Mouse (Mus musculus) liver, embryonic 12.5 days (tissue): ENCODE measurements at regions not wholly inside any gene's neighbourhood (a gene's known extent, or its start where the extent isn't known, plus 50 kb on each side); places are given as distances from the start of the nearest gene placed in this dataset.

Experiments used
- ATAC-seq: fragments of 200-750 bp; cut with Nextera tagmentation; 2 replicates; pipeline ENCODE4 v1.8.0; 2017; ENCODE audit warnings: moderate number of reproducible peaks, mild to moderate bottlenecking, moderate library complexity
- H3K27ac ChIP-seq: fragments of 300-500 bp; sonication (generic); 2 replicates; pipeline ENCODE4 v1.5.1; 2016; ENCODE audit warnings: mild to moderate bottlenecking
- H3K27me3 ChIP-seq: fragments of 300-500 bp; sonication (generic); replicated peaks from 2 replicates; pipeline ENCODE4 v1.6.1; 2016; ENCODE audit warnings: mild to moderate bottlenecking, moderate library complexity
- H3K36me3 ChIP-seq: fragments of 300-500 bp; sonication (generic); 2 replicates; pipeline ENCODE4 v1.6.1; 2016; ENCODE audit warnings: mild to moderate bottlenecking, moderate library complexity
- H3K4me1 ChIP-seq: fragments of 300-500 bp; sonication (generic); 2 replicates; pipeline ENCODE4 v1.6.1; 2016
- H3K4me2 ChIP-seq: fragments of 300-500 bp; sonication (generic); 2 replicates; pipeline ENCODE4 v1.6.1; 2016; ENCODE audit warnings: mild to moderate bottlenecking, moderate library complexity
- H3K4me3 ChIP-seq: fragments of 300-500 bp; sonication (generic); 2 replicates; pipeline ENCODE4 v1.5.1; 2016; ENCODE audit warnings: mild to moderate bottlenecking, moderate library complexity
- H3K9ac ChIP-seq: fragments of 300-500 bp; sonication (generic); 2 replicates; pipeline ENCODE4 v1.6.1; 2016; ENCODE audit warnings: mild to moderate bottlenecking, moderate library complexity
- H3K9me3 ChIP-seq: fragments of 300-500 bp; sonication (generic); replicated peaks from 2 replicates; pipeline ENCODE4 v1.6.1; 2016; ENCODE audit warnings: mild to moderate bottlenecking, moderate library complexity
- WGBS: fragments of 180-500 bp; shearing (Covaris S2); methylation state at CpG from one replicate; pipeline ENCODE4 v1.1.7; 2016; ENCODE audit not compliant: insufficient replicate concordance; 5-methylcytosine and 5-hydroxymethylcytosine counted together

DNA sequence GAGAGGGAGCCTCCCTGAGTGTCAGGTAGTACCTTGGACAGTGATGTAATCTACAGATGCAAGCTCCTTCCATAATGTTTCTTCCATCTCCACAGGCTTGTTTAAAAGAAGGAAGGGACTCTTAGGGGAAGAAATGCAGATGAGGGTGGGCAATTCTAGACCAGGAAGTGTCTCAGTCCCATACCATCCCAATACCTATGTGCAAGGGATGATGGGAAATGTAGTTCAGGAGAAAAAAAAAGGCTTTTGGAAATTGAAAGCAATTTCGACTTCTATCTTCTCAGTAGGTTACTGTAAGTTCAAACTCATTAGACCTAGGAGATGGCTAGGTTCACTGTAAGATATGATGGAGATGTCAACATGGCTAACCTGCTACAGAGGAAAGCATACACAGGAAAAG is 68.3 kb downstream of the Cd83 start:
- Histone ChIP-seq H3K27ac (no peak overlapping the region), H3K4me3 (no peak overlapping the region), H3K9me3 (no peaks in the 10 kb centered on the region), H3K4me2 (no peak overlapping the region), H3K27me3 (0 out of 2 replicates have a peak, but pooled peaks cover 10% of the 10 kb centered on the region), H3K36me3 (no peaks in the 10 kb centered on the region), H3K4me1 (no peaks in the 10 kb centered on the region), H3K9ac (no peak overlapping the region)
- WGBS, result 38% methylated on average over 1 of the region's 1 CpGs
- no peak for ATAC-seq

DNA sequence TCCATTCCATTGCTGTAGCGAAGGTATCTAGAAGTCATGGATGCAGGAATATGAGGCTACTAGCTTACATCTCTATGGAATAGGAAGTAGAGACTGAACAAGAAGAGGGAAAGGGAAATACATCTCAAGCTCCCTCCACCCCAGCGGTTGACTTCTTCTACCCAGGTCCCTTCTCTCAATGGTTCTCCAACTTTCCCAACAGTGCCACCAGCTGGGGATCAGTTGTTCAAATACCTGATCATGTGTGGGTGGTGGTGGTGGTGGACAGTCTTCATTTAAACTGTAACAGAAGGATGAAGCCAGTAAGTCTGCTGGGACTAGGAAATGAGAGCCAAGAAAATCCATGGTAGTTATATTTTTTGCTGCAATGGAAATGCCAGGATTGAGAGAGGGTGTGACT is 70.4 kb downstream of the Cd83 start:
- no peak overlapping the region for H3K4me2 ChIP-seq
- H3K27ac ChIP-seq, result no peak overlapping the region
- no peaks in the 10 kb centered on the region for H3K9me3 ChIP-seq
- H3K9ac ChIP-seq, result no peak overlapping the region
- H3K4me1 ChIP-seq, result no peaks in the 10 kb centered on the region
- no peaks in the 10 kb centered on the region for H3K27me3 ChIP-seq
- no peaks in the 10 kb centered on the region for H3K36me3 ChIP-seq
- 69% methylated on average over 2 of the region's 2 CpGs for WGBS
- no peak overlapping the region for H3K4me3 ChIP-seq
- no peak for ATAC-seq

DNA sequence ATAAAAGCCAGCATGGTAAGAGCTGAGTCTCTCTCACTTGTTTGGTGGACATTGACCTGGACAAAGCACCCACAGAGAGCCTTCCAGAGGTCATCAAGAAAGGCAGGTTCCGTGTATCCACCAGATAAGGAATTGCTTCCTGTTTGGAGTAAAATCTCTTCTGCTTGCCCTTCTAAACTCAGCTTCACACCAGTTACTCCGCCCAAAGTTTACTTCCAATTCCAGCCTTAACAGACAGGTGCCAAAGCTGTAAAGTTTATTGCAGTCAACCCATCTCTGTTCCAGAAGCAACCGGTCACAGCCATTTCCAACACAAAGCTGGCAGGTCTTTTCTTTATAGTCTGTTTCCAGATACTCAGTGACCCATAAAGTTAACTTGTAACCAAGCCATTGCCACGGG is 76.4 kb downstream of the Cd83 start:
- 34% methylated on average over 4 of the region's 4 CpGs for WGBS
- H3K4me2 ChIP-seq, result no peak overlapping the region
- no peak overlapping the region for H3K9ac ChIP-seq

DNA sequence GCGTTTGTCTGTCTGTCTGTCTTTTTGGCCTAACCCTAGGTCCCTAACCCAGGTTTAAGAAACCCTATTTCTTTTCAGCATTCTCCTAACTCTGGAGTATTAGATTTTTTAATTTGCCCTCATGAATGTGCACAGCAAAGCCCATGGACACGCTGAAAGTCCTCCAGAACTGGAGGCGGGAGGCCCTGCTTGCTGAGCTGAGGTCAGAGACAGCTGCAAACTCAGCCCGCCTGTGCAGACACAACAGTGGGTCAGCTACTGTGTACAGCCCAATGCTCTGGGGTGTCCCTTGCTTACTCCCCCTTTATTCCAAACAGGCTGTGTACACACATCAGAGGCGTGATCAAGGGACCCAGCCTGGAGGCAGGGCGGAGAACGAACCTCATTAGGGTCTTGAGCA is 76.8 kb downstream of the Cd83 start:
- Histone ChIP-seq H3K9me3 (no peaks in the 10 kb centered on the region), H3K36me3 (no peaks in the 10 kb centered on the region), H3K4me2 (no peak overlapping the region), H3K27me3 (peaks cover 7% of the 10 kb centered on the region; the same call in 1 of the 2 replicates), H3K4me1 (peaks cover 20% of the 10 kb centered on the region), H3K9ac (no peak overlapping the region), H3K4me3 (no peak overlapping the region), H3K27ac (no peak overlapping the region)
- ATAC-seq, result no peak
- 66% methylated on average over 7 of the region's 7 CpGs for WGBS

More for the DNA sequence above, 76.4 kb downstream of the Cd83 start:
- Histone ChIP-seq H3K27me3 (peaks cover 7% of the 10 kb centered on the region; the same call in 1 of the 2 replicates), H3K27ac (no peak overlapping the region), H3K4me1 (peaks cover 20% of the 10 kb centered on the region), H3K9me3 (no peaks in the 10 kb centered on the region), H3K36me3 (no peaks in the 10 kb centered on the region), H3K4me3 (no peak overlapping the region)
- ATAC-seq, result no peak

DNA sequence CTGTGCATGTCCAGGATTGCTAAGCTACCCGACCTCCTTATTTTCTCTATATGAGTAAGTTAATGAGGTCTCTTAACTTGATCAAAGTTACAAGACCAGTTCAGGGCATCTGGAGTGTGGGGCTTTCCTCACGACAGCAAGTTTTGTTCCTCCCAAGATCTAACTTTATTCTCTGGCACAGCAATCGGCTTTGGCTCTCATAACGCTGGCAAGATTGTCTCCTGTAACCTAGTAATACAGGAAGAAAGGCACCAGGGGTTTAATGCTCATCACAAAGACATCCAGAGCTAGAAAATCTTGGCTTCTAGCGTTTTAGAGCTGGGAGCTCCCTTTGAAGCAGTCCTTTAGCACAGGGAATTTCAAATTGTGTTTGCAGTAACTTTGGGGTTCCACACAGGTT is 77.5 kb downstream of the Cd83 start:
- Histone ChIP-seq H3K4me3 (no peak overlapping the region), H3K36me3 (no peaks in the 10 kb centered on the region), H3K27ac (no peak overlapping the region), H3K9ac (no peak overlapping the region), H3K9me3 (no peaks in the 10 kb centered on the region), H3K27me3 (peaks cover 7% of the 10 kb centered on the region; the same call in 1 of the 2 replicates), H3K4me2 (no peak overlapping the region), H3K4me1 (peaks cover 20% of the 10 kb centered on the region)
- ATAC-seq, result no peak
- 65% methylated on average over 5 of the region's 5 CpGs for WGBS

DNA sequence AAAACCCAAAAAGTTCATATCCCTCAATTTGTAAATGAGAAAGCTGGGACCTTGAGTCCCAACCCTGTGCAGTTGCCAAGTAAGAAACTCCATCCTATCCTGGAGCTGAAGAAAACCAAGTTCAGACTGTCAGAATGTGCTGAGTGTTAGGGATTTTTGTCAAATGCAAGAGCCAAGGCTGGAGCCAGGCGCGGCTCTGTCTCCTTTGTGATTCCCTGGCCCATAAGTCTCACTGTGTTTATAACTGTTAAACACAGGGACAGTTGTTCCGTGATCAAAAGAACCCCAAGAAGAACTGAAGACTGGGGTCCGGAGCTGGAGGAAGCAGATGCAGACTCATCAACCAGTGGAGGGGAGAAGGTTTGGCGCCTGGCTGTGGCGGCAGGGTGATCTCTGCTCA is 78.0 kb downstream of the Cd83 start:
- H3K36me3 ChIP-seq, result no peaks in the 10 kb centered on the region
- no peak for ATAC-seq
- WGBS, result 66% methylated on average over 6 of the region's 6 CpGs
- no peaks in the 10 kb centered on the region for H3K9me3 ChIP-seq
- H3K4me1 ChIP-seq, result peaks cover 20% of the 10 kb centered on the region
- H3K27ac ChIP-seq, result no peak overlapping the region
- H3K27me3 ChIP-seq, result peaks cover 7% of the 10 kb centered on the region; the same call in 1 of the 2 replicates
- H3K4me2 ChIP-seq, result no peak overlapping the region
- no peak overlapping the region for H3K4me3 ChIP-seq
- H3K9ac ChIP-seq, result no peak overlapping the region

DNA sequence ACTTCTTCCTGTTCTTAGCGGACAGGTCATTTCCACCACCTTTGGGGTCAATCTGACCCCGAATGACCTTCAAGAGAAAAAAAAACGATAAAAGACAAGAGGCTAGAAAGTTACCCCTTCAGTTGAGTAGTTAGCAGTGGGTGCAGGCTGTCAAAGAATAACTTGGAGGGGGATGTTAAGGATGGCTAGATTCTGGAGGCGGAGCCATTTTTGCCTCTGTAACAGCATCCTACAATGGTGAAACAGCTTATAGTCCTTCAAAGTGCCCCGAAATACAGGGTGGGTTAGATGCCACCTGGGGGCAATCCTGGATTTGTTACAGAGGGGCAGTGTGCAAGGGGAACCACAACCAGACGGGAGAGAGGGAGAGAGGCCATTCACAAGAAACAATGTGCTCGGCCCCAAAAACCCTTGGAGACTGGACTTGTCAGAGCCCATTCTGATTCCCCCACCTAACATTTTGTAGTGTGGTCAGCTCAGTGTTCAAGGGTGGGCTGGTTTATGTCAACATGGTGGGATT is 79.1 kb downstream of the Cd83 start:
- H3K27ac ChIP-seq, result no peak overlapping the region
- peak overlapping the region; percentile 69 for H3K4me2 ChIP-seq
- ATAC-seq, result no peak

DNA sequence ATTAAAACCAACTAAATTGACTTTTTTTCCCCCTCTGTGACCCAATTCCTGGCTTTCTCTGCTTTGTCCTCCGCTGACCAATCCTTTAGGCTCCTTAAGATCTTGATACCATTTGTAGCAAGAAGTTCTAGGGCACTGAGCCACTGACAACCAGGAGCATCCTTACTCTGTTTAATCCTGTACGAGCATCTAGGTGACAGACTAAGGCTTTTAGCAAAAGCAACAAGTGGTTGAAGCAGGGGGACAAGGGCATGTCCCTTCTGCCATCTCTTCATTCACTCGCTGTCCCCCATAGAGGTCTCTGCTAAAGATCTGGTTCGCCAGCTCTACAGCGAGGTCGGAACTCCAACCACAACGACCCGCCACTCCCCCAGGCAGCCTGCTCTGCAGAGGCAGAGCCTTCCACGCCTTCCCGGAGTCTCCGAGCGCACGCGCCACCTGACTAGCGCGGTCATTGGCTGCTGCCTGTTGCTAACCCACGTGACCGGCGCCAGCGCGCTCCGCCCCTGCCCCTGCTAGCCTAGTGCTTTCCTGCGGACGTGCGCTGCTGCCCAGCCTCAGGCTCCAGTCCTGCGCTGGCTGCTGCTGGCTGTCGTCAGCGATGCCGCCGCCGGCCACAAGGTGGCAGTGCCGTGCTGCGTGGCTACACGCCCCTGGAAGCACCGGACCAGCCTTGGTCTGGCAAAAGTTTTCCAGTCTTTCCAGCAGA is 79.7 kb downstream of the Cd83 start:
- H3K9me3 ChIP-seq, result no peaks in the 10 kb centered on the region
- peak overlapping the region; percentile 36 for H3K4me3 ChIP-seq
- peaks cover 20% of the 10 kb centered on the region for H3K4me1 ChIP-seq
- no peak overlapping the region for H3K9ac ChIP-seq
- 1% methylated on average over 35 of the region's 35 CpGs for WGBS
- no peak overlapping the region for H3K27ac ChIP-seq
- peaks cover 7% of the 10 kb centered on the region; the same call in 1 of the 2 replicates for H3K27me3 ChIP-seq
- ATAC-seq, result peak; percentile 98
- H3K36me3 ChIP-seq, result no peaks in the 10 kb centered on the region
- H3K4me2 ChIP-seq, result peak overlapping the region; percentile 69

More for the DNA sequence above, 79.1 kb downstream of the Cd83 start:
- Histone ChIP-seq H3K4me1 (peaks cover 20% of the 10 kb centered on the region), H3K4me3 (no peak overlapping the region), H3K27me3 (peaks cover 7% of the 10 kb centered on the region; the same call in 1 of the 2 replicates), H3K9ac (no peak overlapping the region), H3K36me3 (no peaks in the 10 kb centered on the region), H3K9me3 (no peaks in the 10 kb centered on the region)
- WGBS, result 67% methylated on average over 7 of the region's 7 CpGs

DNA sequence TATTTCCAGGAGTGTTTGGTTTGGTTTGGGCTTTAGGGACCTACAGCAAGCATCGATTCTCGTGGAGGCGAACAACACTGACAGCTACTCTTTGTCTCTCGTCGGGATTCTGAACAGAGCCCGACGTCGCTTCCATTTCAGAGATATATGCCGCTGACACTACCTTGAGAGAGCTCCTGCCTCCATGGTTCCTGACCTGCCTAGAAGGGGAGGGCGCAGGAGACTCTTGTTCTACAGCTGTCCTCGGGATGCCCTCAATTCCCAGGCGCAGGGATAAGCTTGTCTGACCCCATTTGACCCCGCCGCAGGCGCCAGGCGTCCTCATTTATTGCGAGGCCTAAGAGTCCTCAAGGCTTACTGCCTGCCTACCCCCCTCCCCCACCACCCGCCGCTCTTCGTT is 80.5 kb downstream of the Cd83 start:
- peaks cover 7% of the 10 kb centered on the region; the same call in 1 of the 2 replicates for H3K27me3 ChIP-seq
- peak overlapping the region; percentile 69 for H3K4me2 ChIP-seq
- H3K36me3 ChIP-seq, result no peaks in the 10 kb centered on the region
- 8% methylated on average over 20 of the region's 20 CpGs for WGBS
- peak overlapping the region; percentile 36 for H3K4me3 ChIP-seq
- peaks cover 20% of the 10 kb centered on the region for H3K4me1 ChIP-seq
- no peak overlapping the region for H3K27ac ChIP-seq
- H3K9me3 ChIP-seq, result no peaks in the 10 kb centered on the region
- no peak overlapping the region for H3K9ac ChIP-seq
- ATAC-seq, result 0 out of 2 replicates have a peak, but pooled peaks have one; percentile 5

DNA sequence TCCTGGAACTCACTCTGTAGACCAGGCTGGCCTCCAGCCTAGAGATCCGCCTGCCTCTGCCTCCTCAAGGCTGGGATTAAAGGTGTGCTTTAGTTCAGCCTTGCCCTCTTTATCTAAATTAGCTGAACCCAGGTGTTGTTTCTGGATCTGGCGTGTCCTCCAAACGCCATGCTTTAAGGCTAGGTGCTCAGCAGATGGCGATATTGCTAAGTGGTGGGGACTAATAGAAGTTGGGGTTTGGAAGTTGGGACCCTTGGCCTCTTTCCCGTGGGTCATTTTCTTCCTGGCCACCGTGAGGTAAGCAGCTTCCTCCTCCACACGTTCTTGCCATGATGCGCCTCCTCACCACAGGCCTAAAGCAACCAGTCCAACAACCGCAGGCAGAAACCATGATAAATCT is 91.3 kb downstream of the Cd83 start:
- H3K9ac ChIP-seq, result no peak overlapping the region
- H3K9me3 ChIP-seq, result no peaks in the 10 kb centered on the region
- H3K27me3 ChIP-seq, result no peaks in the 10 kb centered on the region
- no peak overlapping the region for H3K27ac ChIP-seq
- no peaks in the 10 kb centered on the region for H3K36me3 ChIP-seq
- no peak for ATAC-seq
- H3K4me1 ChIP-seq, result no peaks in the 10 kb centered on the region
- H3K4me2 ChIP-seq, result no peak overlapping the region
- no peak overlapping the region for H3K4me3 ChIP-seq
- WGBS, result 53% methylated on average over 9 of the region's 9 CpGs

DNA sequence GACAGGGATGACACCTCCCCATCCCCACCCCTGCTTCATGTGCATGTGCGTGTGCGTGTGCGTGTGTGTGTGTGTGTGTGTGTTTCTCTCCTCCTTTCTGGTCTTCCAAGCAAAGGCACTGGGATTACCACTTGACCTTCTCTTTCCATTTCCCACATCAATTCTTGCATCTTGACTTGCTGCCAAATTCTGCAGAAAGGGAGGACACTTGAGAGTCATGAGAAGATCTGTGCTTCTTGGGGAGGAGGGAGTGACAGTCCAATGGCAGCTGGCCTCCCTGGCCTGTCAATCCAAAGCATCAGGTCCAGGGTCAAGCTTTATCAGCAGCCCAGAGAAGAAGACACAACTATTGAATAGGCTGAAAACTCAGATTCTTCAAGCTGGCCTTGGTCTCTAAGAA is 102.7 kb downstream of the Cd83 start:
- Histone ChIP-seq H3K4me3 (no peak overlapping the region), H3K4me2 (no peak overlapping the region), H3K27ac (no peak overlapping the region), H3K9me3 (no peaks in the 10 kb centered on the region), H3K27me3 (no peaks in the 10 kb centered on the region; the same call in 1 of the 2 replicates), H3K4me1 (no peaks in the 10 kb centered on the region), H3K36me3 (no peaks in the 10 kb centered on the region), H3K9ac (no peak overlapping the region)
- ATAC-seq, result no peak
- 80% methylated on average over 3 of the region's 3 CpGs for WGBS

DNA sequence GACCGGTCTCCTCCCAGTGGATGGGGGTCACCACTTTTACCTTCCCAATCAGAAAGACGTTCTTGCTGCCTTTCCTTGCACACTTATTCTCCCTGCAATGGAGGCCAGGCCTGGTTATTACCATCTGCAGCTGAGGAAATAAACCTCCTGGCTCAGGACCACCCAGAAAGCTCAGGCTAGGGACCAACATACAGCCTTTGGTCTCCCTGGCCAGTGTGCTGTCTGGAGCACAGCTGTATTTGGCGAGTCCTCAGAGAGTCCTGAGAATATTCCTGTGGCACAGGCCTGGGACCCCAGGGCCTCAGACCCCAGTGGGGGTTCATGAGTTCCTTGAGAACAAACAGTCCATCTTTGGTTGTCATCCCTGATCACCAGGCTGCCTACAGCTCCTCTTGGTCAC is 107.4 kb downstream of the Cd83 start:
- 77% methylated on average over 3 of the region's 3 CpGs for WGBS
- H3K4me2 ChIP-seq, result no peak overlapping the region
- H3K27me3 ChIP-seq, result no peaks in the 10 kb centered on the region; the same call in 1 of the 2 replicates
- H3K27ac ChIP-seq, result no peak overlapping the region
- no peaks in the 10 kb centered on the region for H3K36me3 ChIP-seq
- ATAC-seq, result no peak
- no peaks in the 10 kb centered on the region for H3K9me3 ChIP-seq
- no peak overlapping the region for H3K4me3 ChIP-seq
- H3K9ac ChIP-seq, result no peak overlapping the region
- no peaks in the 10 kb centered on the region for H3K4me1 ChIP-seq
